Mouse (Mus musculus): Measurements from ENCODE around the gene Fads2.

Fads2 gene

GRCm38 (mm10) chr19:10014824-10015223, 86.7 kb downstream of the Fads2 start:
- DNase-seq (ENCODE audit: low read depth, low spot score), result no peak

- no peak for DNase-seq (ENCODE audit: low read depth, low spot score)
These were observed 87.6 kb downstream of the Fads2 start for GRCm38 (mm10) chr19:10013913-10014312.

DNA sequence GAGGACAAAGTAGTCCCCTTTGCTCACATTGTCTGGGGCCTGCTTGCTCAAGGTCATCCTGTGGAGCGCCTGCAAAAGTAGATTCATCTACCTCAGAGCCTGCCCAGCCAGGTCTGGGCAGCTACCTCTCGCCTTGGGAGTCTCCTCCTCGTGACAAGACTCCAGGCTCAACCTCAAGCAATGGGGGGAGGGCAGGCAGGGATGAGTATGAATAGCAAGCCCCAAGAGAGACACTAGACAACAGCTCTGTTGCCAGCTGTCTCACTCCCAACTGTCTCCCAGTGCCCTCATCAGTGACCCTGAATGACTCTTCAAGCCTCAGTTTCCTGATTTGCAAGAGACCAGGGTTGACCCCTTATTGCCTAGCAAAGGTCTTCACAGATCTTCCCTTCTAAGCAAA, 88.2 kb downstream of the Fads2 start:
- no peak for DNase-seq (ENCODE audit: low read depth, low spot score)

GRCm38 (mm10) chr19:10012827-10013278, 88.7 kb downstream of the Fads2 start:
- no peak for DNase-seq (ENCODE audit: low read depth, low spot score)
